Mouse (Mus musculus) heart, postnatal 0 days (tissue): ENCODE data around the gene Vegfa. TPM values are rescaled to one million over a fixed set of nuclear protein-coding genes. Genes with fewer than 3 reads are reported as not detected.

Experiments used
- ATAC-seq: fragments of 200-750 bp; cut with Nextera tagmentation; 2 replicates; pipeline ENCODE4 v1.8.0; 2017; ENCODE audit warnings: low read depth, moderate number of reproducible peaks, moderate library complexity; ENCODE audit not compliant: insufficient read depth
- DNase-seq: peaks from one replicate; pipeline ENCODE4 v3.0.0-alpha.2; 2016; ENCODE audit warnings: low spot score
- H3K27ac ChIP-seq: fragments of 300-500 bp; sonication (generic); 2 replicates; pipeline ENCODE4 v1.5.1; 2014; ENCODE audit warnings: low read depth, mild to moderate bottlenecking
- H3K27me3 ChIP-seq: fragments of 300-500 bp; sonication (generic); 2 replicates; pipeline ENCODE4 v1.6.1; 2014; ENCODE audit warnings: low read length, mixed read lengths; ENCODE audit not compliant: control insufficient read depth, insufficient read depth
- H3K36me3 ChIP-seq: fragments of 300-500 bp; sonication (generic); replicated peaks from 2 replicates; pipeline ENCODE4 v1.6.1; 2014; ENCODE audit warnings: low read length, mixed read lengths; ENCODE audit not compliant: control insufficient read depth, insufficient read depth
- H3K4me1 ChIP-seq: fragments of 300-500 bp; sonication (generic); 2 replicates; pipeline ENCODE4 v1.6.1; 2014; ENCODE audit warnings: antibody characterized with exemption; ENCODE audit not compliant: control insufficient read depth, insufficient read depth
- H3K4me2 ChIP-seq: fragments of 300-500 bp; sonication (generic); 2 replicates; pipeline ENCODE4 v1.6.1; 2014; ENCODE audit warnings: low read depth, mild to moderate bottlenecking, low read length, moderate library complexity
- H3K4me3 ChIP-seq: fragments of 300-500 bp; sonication (generic); 2 replicates; pipeline ENCODE4 v1.5.1; 2014; ENCODE audit warnings: low read depth, low read length
- H3K9ac ChIP-seq: fragments of 300-500 bp; sonication (generic); replicated peaks from 2 replicates; pipeline ENCODE4 v1.6.1; 2014; ENCODE audit warnings: low read depth, low read length, mixed read lengths
- H3K9me3 ChIP-seq: fragments of 300-500 bp; sonication (generic); replicated peaks from 2 replicates; pipeline ENCODE4 v1.6.1; 2016; ENCODE audit warnings: low read length; ENCODE audit not compliant: control insufficient read depth
- CTCF ChIP-seq: IDR thresholded peaks from 2 replicates; pipeline ENCODE4 v1.5.1; 2016; ENCODE audit warnings: antibody characterized with exemption, control low read depth, low read depth
- EP300 ChIP-seq: IDR thresholded peaks from 2 replicates; pipeline ENCODE4 v1.6.1; 2016; ENCODE audit warnings: antibody characterized with exemption, low read depth
- WGBS: fragments of 180-500 bp; shearing (Covaris S2); extraction: QIAGEN DNeasy Blood & Tissue Kit; methylation state at CpG from one replicate; pipeline ENCODE4 v1.1.7; 2014; 5-methylcytosine and 5-hydroxymethylcytosine counted together
- polyA plus RNA-seq: library from polyadenylated mRNA; unstranded; fragments of >200 nt; fragmentation: Nextera tagmentation; extraction: Ambion mirVana; gene quantifications from 2 replicates; pipeline ENCODE4 v1.2.1, GENCODE M21; 2015
- total RNA-seq: library from RNA; depleted of rRNA; stranded (reverse); fragments of >200 nt; gene quantifications from 2 replicates; pipeline ENCODE4 v1.2.3, GENCODE M21; 2014; ENCODE audit warnings: low replicate concordance

Gene Vegfa
- total and polyA plus RNA-seq, 2 experiments from 2014 or later, result 5.2 to 224 TPM

DNA sequence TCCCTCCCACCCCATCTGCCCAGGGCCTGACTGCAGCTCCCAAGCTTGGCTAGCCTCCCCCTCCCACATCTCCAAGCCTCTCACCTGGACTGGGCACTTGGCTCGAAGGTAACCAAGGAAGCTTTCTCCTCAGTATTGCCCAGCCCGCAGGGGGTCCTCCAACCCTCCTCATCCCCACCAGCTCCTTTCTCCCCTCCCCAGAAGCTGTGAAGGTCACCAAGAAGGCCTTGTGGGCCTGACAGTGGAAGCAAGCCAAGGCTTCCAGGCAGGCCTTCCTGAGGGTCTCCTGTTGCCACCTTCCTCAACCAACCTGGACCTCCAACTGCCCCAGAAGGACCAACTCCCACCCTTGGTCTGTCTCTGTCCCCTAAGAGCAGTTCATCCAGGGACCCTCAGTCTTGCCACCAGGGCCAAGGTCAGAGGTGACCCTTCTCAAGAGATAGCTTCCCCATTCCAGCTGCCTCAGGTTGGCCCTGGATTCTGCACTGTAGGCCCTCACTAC, 3.1 kb downstream of the Vegfa start:
- Histone ChIP-seq H3K27ac (peak overlapping the region; percentile 99), H3K4me1 (peaks cover 46% of the 10 kb centered on the region), H3K9me3 (no peaks in the 10 kb centered on the region), H3K4me2 (peak overlapping the region; percentile 87), H3K9ac (peak overlapping the region; percentile 97), H3K4me3 (peak overlapping the region; percentile 88), H3K27me3 (no peaks in the 10 kb centered on the region), H3K36me3 (peaks cover 20% of the 10 kb centered on the region)
- DNase-seq, result no peak
- WGBS, result 27% methylated on average over 2 of the region's 2 CpGs
- no peak for ATAC-seq
- TF ChIP-seq CTCF (no peak), EP300 (no peak)

GRCm38 (mm10) chr17:46028210-46029051, 3.7 kb downstream of the Vegfa start:
- Histone ChIP-seq H3K36me3 (peaks cover 26% of the 10 kb centered on the region), H3K4me1 (peaks cover 41% of the 10 kb centered on the region), H3K4me2 (peak overlapping the region; percentile 87), H3K4me3 (peak overlapping the region; percentile 88), H3K27me3 (no peaks in the 10 kb centered on the region), H3K9ac (peak overlapping the region; percentile 97), H3K9me3 (no peaks in the 10 kb centered on the region), H3K27ac (peak overlapping the region; percentile 99)
- WGBS, result 20% methylated on average over 15 of the region's 15 CpGs
- DNase-seq (peak; percentile 72), ATAC-seq (0 out of 2 replicates have a peak, but pooled peaks have one; percentile 0)
- no peak for TF ChIP-seq CTCF
- TF ChIP-seq EP300, result no peak

DNA sequence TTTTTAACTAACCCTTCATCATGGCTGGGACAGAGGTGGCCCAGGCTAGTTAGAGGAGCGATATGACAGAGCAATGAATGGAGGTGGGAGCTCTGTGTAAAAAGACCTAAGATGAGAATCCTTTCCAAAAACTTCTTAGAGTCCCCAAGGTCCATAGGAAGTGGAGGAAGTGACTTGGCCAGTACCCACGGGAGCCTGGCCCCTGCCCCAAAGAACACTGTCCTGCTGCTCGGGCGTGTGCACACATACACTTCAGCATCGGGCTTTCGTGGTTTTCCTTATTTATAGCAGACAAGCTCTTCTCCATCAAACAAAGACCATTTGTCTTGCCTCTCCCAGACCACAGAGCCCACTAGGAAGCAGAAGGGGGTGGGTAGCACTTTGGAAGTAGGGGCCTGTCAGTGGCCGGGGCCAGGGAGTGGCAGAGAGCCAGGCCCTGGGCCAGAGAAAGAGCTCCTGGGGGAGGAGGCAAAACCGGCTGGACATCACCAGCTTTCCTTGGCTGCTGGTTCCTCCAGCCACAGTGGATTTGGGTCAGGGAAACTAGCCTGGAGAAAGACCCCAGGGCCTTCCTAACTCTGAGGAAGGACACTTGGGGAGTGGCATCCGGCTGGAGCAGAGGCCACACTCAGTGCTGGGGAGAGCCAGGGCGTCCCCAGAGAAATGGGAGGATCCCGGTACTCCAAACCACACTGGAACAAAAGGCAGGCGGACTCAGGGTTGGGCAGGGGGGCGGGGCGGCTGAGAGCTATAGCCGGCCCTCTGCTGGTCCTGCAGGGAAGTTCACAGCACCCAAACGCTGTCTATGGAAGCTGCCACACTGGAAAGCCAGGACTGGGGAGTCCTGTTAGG, 4.9 kb downstream of the Vegfa start:
- peak overlapping the region; percentile 99 for H3K27ac ChIP-seq
- H3K36me3 ChIP-seq, result peaks cover 38% of the 10 kb centered on the region
- H3K4me3 ChIP-seq, result peak overlapping the region; percentile 88
- peak overlapping the region; percentile 97 for H3K9ac ChIP-seq
- no peaks in the 10 kb centered on the region for H3K27me3 ChIP-seq
- H3K9me3 ChIP-seq, result no peaks in the 10 kb centered on the region
- peaks cover 35% of the 10 kb centered on the region for H3K4me1 ChIP-seq
- WGBS, result 11% methylated on average over 16 of the region's 16 CpGs
- H3K4me2 ChIP-seq, result peak overlapping the region; percentile 87
- TF ChIP-seq EP300 (no peak), CTCF (peak; percentile 64)
- peak; percentile 89 for DNase-seq
- peak; percentile 34 for ATAC-seq

DNA sequence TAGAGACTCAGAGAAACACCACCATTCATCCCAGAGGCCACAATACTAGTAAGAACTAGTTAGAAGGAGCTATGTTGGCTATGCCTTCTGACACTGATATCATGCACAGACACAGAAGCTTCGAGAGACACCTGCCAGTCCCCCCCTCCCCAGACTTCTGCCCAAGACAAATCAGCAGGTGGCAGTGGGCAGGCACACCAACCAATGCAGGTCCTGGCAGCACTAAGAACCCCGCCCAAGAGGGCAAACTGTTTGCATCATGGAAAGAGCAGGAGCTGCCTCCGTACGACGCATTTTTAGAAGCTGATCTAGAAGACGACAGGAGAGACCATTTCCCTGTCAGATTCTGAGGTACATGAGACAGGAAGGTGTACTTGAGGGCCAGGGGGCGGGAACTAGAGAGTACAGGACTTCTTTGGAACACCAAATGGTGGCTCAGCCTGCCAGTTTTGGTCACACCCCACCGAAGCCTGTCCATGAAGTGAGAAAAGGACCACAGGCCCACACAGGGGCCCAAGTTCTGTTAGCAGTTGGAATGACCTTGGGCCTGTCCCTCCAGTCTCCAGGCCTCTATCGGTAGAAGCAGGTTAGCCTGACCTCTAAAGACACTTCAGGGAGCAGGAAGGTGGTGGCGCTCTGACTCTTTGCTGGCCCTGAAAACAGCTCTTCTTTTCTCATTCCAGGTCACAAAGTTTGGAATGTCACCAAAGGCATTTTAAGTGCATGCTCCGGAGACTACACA, 6.1 kb downstream of the Vegfa start:
- peaks cover 35% of the 10 kb centered on the region for H3K4me1 ChIP-seq

DNA sequence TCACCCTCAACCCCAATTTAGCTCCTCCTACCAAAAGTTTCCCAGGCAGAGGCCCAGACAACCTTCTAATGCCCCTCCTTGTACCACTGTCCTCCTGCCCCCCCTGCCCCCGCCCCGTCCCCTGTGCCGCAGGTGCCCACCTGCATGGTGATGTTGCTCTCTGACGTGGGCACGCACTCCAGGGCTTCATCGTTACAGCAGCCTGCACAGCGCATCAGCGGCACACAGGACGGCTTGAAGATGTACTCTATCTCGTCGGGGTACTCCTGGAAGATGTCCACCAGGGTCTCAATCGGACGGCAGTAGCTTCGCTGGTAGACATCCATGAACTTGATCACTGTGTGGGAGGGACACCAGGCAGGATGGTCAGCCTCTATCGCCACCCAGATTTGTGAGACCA, 7.0 kb downstream of the Vegfa start:
- TF ChIP-seq CTCF, result no peak
- no peak for TF ChIP-seq EP300
- H3K4me3 ChIP-seq, result no peak overlapping the region
- no peak overlapping the region for H3K9ac ChIP-seq
- no peak overlapping the region for H3K4me2 ChIP-seq
- H3K27me3 ChIP-seq, result no peaks in the 10 kb centered on the region
- H3K27ac ChIP-seq, result peak overlapping the region; percentile 99; the same call in 1 of the 2 replicates
- 90% methylated on average over 15 of the region's 15 CpGs for WGBS
- no peak for ATAC-seq
- H3K4me1 ChIP-seq, result peaks cover 35% of the 10 kb centered on the region
- no peak for DNase-seq
- H3K9me3 ChIP-seq, result no peaks in the 10 kb centered on the region
- H3K36me3 ChIP-seq, result peaks cover 59% of the 10 kb centered on the region

More for the DNA sequence above, 6.1 kb downstream of the Vegfa start:
- Histone ChIP-seq H3K36me3 (peaks cover 50% of the 10 kb centered on the region), H3K4me3 (peak overlapping the region; percentile 88; the same call in 1 of the 2 replicates), H3K4me2 (peak overlapping the region; percentile 87), H3K9ac (peak overlapping the region; percentile 97), H3K27me3 (no peaks in the 10 kb centered on the region), H3K9me3 (no peaks in the 10 kb centered on the region), H3K27ac (peak overlapping the region; percentile 99)
- ATAC-seq (no peak), DNase-seq (peak; percentile 81)
- TF ChIP-seq EP300 (no peak), CTCF (0 out of 2 replicates have a peak, but pooled peaks have one; percentile 1)
- 48% methylated on average over 11 of the region's 11 CpGs for WGBS
